Mouse (Mus musculus): Measurements from ENCODE around the gene Pla2g16.

GRCm38 (mm10) chr19:7561456-7561855 lies 4.2 kb downstream of the Pla2g16 start:
- TF ChIP-seq CTCF (IDR thresholded peaks at IDR 0.05; ENCODE audit: borderline replicate concordance, insufficient read depth, low read length) (no peak), POLR2A (IDR thresholded peaks at IDR 0.05; ENCODE audit: low read depth, low read length) (no peak)
